Mouse (Mus musculus): ENCODE data around the gene Flot1.

DNA sequence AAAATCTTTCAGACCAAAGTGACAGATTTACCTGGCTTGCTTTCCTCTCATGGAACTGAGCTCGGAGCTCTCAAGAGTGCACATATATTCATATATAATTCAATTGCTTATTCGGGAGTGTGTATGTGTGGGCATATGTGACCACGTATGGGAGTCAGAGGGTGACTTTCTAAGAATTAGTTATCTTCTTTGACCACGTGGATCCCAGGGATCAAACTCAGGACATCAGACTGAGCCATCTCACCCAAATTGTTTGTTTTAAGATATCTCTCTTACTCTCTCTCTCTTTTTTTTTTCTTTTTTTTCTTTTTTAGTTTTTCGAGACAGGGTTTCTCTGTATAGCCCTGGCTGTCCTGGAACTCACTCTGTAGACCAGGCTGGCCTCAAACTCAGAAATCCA is 2.9 kb upstream of the Flot1 start:
- no peak for TF ChIP-seq CTCF (IDR thresholded peaks at IDR 0.05; ENCODE audit: low read depth)
- no peak for TF ChIP-seq EP300 (optimal IDR thresholded peaks at IDR 0.05)

All from stomach, postnatal 0 days (tissue).